Mouse (Mus musculus) myocyte (in vitro differentiated cells): Measurements from ENCODE around the gene Slc37a1.

Experiments
- E2F4 ChIP-seq: IDR thresholded peaks from one replicate; pipeline ENCODE4 v1.6.1; 2011; ENCODE audit warnings: mild to moderate bottlenecking, control low read depth, moderate library complexity; ENCODE audit not compliant: insufficient read depth
- MAX ChIP-seq: IDR thresholded peaks from one replicate; pipeline ENCODE4 v1.6.1; 2011; ENCODE audit warnings: low read depth, mild to moderate bottlenecking, control low read depth
- POLR2A ChIP-seq: IDR thresholded peaks from one replicate; pipeline ENCODE4 v1.6.1; 2011; ENCODE audit warnings: low read depth, mild to moderate bottlenecking, control low read depth, moderate library complexity; ENCODE audit not compliant: insufficient read length
- TCF12 ChIP-seq: IDR thresholded peaks from one replicate; pipeline ENCODE4 v1.6.1; 2011; ENCODE audit warnings: mild to moderate bottlenecking, control low read depth; ENCODE audit not compliant: poor library complexity, insufficient read depth, severe bottlenecking
- USF1 ChIP-seq: IDR thresholded peaks from one replicate; pipeline ENCODE4 v1.6.1; 2011; ENCODE audit warnings: low read depth, mild to moderate bottlenecking, control low read depth, moderate library complexity

- no peak for TF ChIP-seq USF1
- TF ChIP-seq MAX = no peak
- TF ChIP-seq POLR2A = no peak
- no peak for TF ChIP-seq E2F4
- no peak for TF ChIP-seq TCF12
These were observed 45.3 kb downstream of the Slc37a1 start for GRCm38 (mm10) chr17:31331920-31332319.
